Mouse (Mus musculus): ENCODE results near the gene Polr2l. TPM values are rescaled to one million over a fixed set of nuclear protein-coding genes. Genes with fewer than 3 reads are reported as not detected.

Polr2l gene
- polyA plus RNA-seq, 1 experiment from 2014 or later: 93.0 TPM

- H3K36me3 ChIP-seq (replicated peaks; ENCODE audit: control insufficient read depth, insufficient read depth): peaks cover 24% of the 10 kb centered on the region
These were observed 33.2 kb upstream of the Polr2l start for GRCm38 (mm10) chr7:141508160-141508559.

GRCm38 (mm10) chr7:141506278-141506677 is 31.3 kb upstream of the Polr2l start:
- Histone ChIP-seq H3K9ac (no peak overlapping the region), H3K4me3 (replicated peaks; ENCODE audit: low read length) (no peak overlapping the region), H3K9me3 (ENCODE audit: control insufficient read depth, low read length) (no peaks in the 10 kb centered on the region), H3K36me3 (replicated peaks; ENCODE audit: control insufficient read depth, insufficient read depth) (peaks cover 11% of the 10 kb centered on the region), H3K4me1 (replicated peaks; ENCODE audit: control insufficient read depth, insufficient read depth, low read length) (no peaks in the 10 kb centered on the region), H3K27ac (no peak overlapping the region), H3K27me3 (ENCODE audit: control insufficient read depth, insufficient read depth, low read length) (no peaks in the 10 kb centered on the region), H3K4me2 (replicated peaks) (no peak overlapping the region)
- no peak for ATAC-seq (ENCODE audit: low FRiP score)
- no peak for DNase-seq (ENCODE audit: low spot score)
- WGBS: 78% methylated on average over 2 of the region's 2 CpGs

More at GRCm38 (mm10) chr7:141508160-141508559, 33.2 kb upstream of the Polr2l start:
- Histone ChIP-seq H3K9ac (no peak overlapping the region), H3K27me3 (ENCODE audit: control insufficient read depth, insufficient read depth, low read length) (no peaks in the 10 kb centered on the region), H3K4me2 (replicated peaks) (no peak overlapping the region), H3K4me1 (replicated peaks; ENCODE audit: control insufficient read depth, insufficient read depth, low read length) (no peaks in the 10 kb centered on the region), H3K27ac (no peak overlapping the region), H3K4me3 (replicated peaks; ENCODE audit: low read length) (no peak overlapping the region), H3K9me3 (ENCODE audit: control insufficient read depth, low read length) (no peaks in the 10 kb centered on the region)
- DNase-seq (ENCODE audit: low spot score): no peak
- ATAC-seq (ENCODE audit: low FRiP score): no peak

- ATAC-seq (ENCODE audit: low FRiP score): no peak
These were observed 27.6 kb upstream of the Polr2l start for GRCm38 (mm10) chr7:141502556-141502905.

GRCm38 (mm10) chr7:141501820-141502555 is 27.1 kb upstream of the Polr2l start:
- H3K36me3 ChIP-seq (replicated peaks; ENCODE audit: control insufficient read depth, insufficient read depth): peaks cover 24% of the 10 kb centered on the region
- no peak overlapping the region for H3K4me2 ChIP-seq (replicated peaks)
- no peaks in the 10 kb centered on the region for H3K9me3 ChIP-seq (ENCODE audit: control insufficient read depth, low read length)
- 87% methylated on average over 7 of the region's 7 CpGs for whole genome bisulfite sequencing
- no peak overlapping the region for H3K27ac ChIP-seq
- H3K4me1 ChIP-seq (replicated peaks; ENCODE audit: control insufficient read depth, insufficient read depth, low read length): no peaks in the 10 kb centered on the region
- no peak overlapping the region for H3K9ac ChIP-seq
- no peak for DNase-seq (ENCODE audit: low spot score)
- no peak overlapping the region for H3K4me3 ChIP-seq (replicated peaks; ENCODE audit: low read length)
- no peak for ATAC-seq (ENCODE audit: low FRiP score)
- H3K27me3 ChIP-seq (ENCODE audit: control insufficient read depth, insufficient read depth, low read length): no peaks in the 10 kb centered on the region

More at GRCm38 (mm10) chr7:141502556-141502905, 27.6 kb upstream of the Polr2l start:
- H3K4me2 ChIP-seq (replicated peaks): no peak overlapping the region
- H3K27me3 ChIP-seq (ENCODE audit: control insufficient read depth, insufficient read depth, low read length): no peaks in the 10 kb centered on the region
- no peaks in the 10 kb centered on the region for H3K9me3 ChIP-seq (ENCODE audit: control insufficient read depth, low read length)
- 87% methylated on average over 5 of the region's 5 CpGs for WGBS
- no peak overlapping the region for H3K9ac ChIP-seq
- H3K36me3 ChIP-seq (replicated peaks; ENCODE audit: control insufficient read depth, insufficient read depth): peaks cover 24% of the 10 kb centered on the region
- H3K27ac ChIP-seq: no peak overlapping the region
- DNase-seq (ENCODE audit: low spot score): no peak
- no peak overlapping the region for H3K4me3 ChIP-seq (replicated peaks; ENCODE audit: low read length)
- no peaks in the 10 kb centered on the region for H3K4me1 ChIP-seq (replicated peaks; ENCODE audit: control insufficient read depth, insufficient read depth, low read length)

- no peak overlapping the region for H3K27ac ChIP-seq
- 94% methylated on average over 3 of the region's 3 CpGs for WGBS
These were observed 22.7 kb upstream of the Polr2l start for GRCm38 (mm10) chr7:141497600-141497999.

GRCm38 (mm10) chr7:141495940-141496339 is 21.0 kb upstream of the Polr2l start:
- no peaks in the 10 kb centered on the region for H3K9me3 ChIP-seq (ENCODE audit: control insufficient read depth, low read length)
- ATAC-seq (ENCODE audit: low FRiP score) (no peak), DNase-seq (ENCODE audit: low spot score) (no peak)
- no peak overlapping the region for H3K4me2 ChIP-seq (replicated peaks)
- peaks cover 66% of the 10 kb centered on the region for H3K36me3 ChIP-seq (replicated peaks; ENCODE audit: control insufficient read depth, insufficient read depth)
- no peak overlapping the region for H3K9ac ChIP-seq
- H3K27me3 ChIP-seq (ENCODE audit: control insufficient read depth, insufficient read depth, low read length): no peaks in the 10 kb centered on the region
- no peak overlapping the region for H3K27ac ChIP-seq
- no peaks in the 10 kb centered on the region for H3K4me1 ChIP-seq (replicated peaks; ENCODE audit: control insufficient read depth, insufficient read depth, low read length)
- H3K4me3 ChIP-seq (replicated peaks; ENCODE audit: low read length): no peak overlapping the region
- WGBS: 89% methylated on average over 4 of the region's 4 CpGs

More at GRCm38 (mm10) chr7:141497600-141497999, 22.7 kb upstream of the Polr2l start:
- H3K9me3 ChIP-seq (ENCODE audit: control insufficient read depth, low read length): no peaks in the 10 kb centered on the region
- H3K4me2 ChIP-seq (replicated peaks): no peak overlapping the region
- peaks cover 57% of the 10 kb centered on the region for H3K36me3 ChIP-seq (replicated peaks; ENCODE audit: control insufficient read depth, insufficient read depth)
- H3K4me1 ChIP-seq (replicated peaks; ENCODE audit: control insufficient read depth, insufficient read depth, low read length): no peaks in the 10 kb centered on the region
- no peak overlapping the region for H3K9ac ChIP-seq
- no peaks in the 10 kb centered on the region for H3K27me3 ChIP-seq (ENCODE audit: control insufficient read depth, insufficient read depth, low read length)
- ATAC-seq (ENCODE audit: low FRiP score): no peak
- DNase-seq (ENCODE audit: low spot score): no peak
- H3K4me3 ChIP-seq (replicated peaks; ENCODE audit: low read length): no peak overlapping the region

GRCm38 (mm10) chr7:141495379-141495778 is 20.4 kb upstream of the Polr2l start:
- Histone ChIP-seq H3K4me2 (replicated peaks) (no peak overlapping the region), H3K27ac (no peak overlapping the region), H3K36me3 (replicated peaks; ENCODE audit: control insufficient read depth, insufficient read depth) (peaks cover 63% of the 10 kb centered on the region), H3K27me3 (ENCODE audit: control insufficient read depth, insufficient read depth, low read length) (no peaks in the 10 kb centered on the region), H3K4me1 (replicated peaks; ENCODE audit: control insufficient read depth, insufficient read depth, low read length) (no peaks in the 10 kb centered on the region), H3K9ac (no peak overlapping the region), H3K9me3 (ENCODE audit: control insufficient read depth, low read length) (no peaks in the 10 kb centered on the region), H3K4me3 (replicated peaks; ENCODE audit: low read length) (no peak overlapping the region)
- ATAC-seq (ENCODE audit: low FRiP score) (no peak), DNase-seq (ENCODE audit: low spot score) (no peak)
- 96% methylated on average over 2 of the region's 2 CpGs for WGBS

- Histone ChIP-seq H3K4me3 (replicated peaks; ENCODE audit: low read length) (no peak overlapping the region), H3K27me3 (ENCODE audit: control insufficient read depth, insufficient read depth, low read length) (no peaks in the 10 kb centered on the region), H3K27ac (no peak overlapping the region), H3K9me3 (ENCODE audit: control insufficient read depth, low read length) (no peaks in the 10 kb centered on the region), H3K9ac (no peak overlapping the region), H3K4me2 (replicated peaks) (no peak overlapping the region), H3K36me3 (replicated peaks; ENCODE audit: control insufficient read depth, insufficient read depth) (peaks cover 49% of the 10 kb centered on the region), H3K4me1 (replicated peaks; ENCODE audit: control insufficient read depth, insufficient read depth, low read length) (no peaks in the 10 kb centered on the region)
- 91% methylated on average over 1 of the region's 1 CpGs for WGBS
- no peak for DNase-seq (ENCODE audit: low spot score)
- ATAC-seq (ENCODE audit: low FRiP score): no peak
These were observed 18.8 kb upstream of the Polr2l start for GRCm38 (mm10) chr7:141493729-141494128.

- H3K36me3 ChIP-seq (replicated peaks; ENCODE audit: control insufficient read depth, insufficient read depth): peaks cover 42% of the 10 kb centered on the region
These were observed 17.8 kb upstream of the Polr2l start for GRCm38 (mm10) chr7:141492738-141493137.

More at GRCm38 (mm10) chr7:141492738-141493137, 17.8 kb upstream of the Polr2l start:
- DNase-seq (ENCODE audit: low spot score) (no peak), ATAC-seq (ENCODE audit: low FRiP score) (no peak)
- no peaks in the 10 kb centered on the region for H3K27me3 ChIP-seq (ENCODE audit: control insufficient read depth, insufficient read depth, low read length)
- no peaks in the 10 kb centered on the region; the same call in 1 of the 2 replicates for H3K4me1 ChIP-seq (replicated peaks; ENCODE audit: control insufficient read depth, insufficient read depth, low read length)
- H3K4me3 ChIP-seq (replicated peaks; ENCODE audit: low read length): no peak overlapping the region
- H3K27ac ChIP-seq: no peak overlapping the region
- 87% methylated on average over 5 of the region's 5 CpGs for WGBS
- H3K4me2 ChIP-seq (replicated peaks): no peak overlapping the region
- H3K9me3 ChIP-seq (ENCODE audit: control insufficient read depth, low read length): no peaks in the 10 kb centered on the region
- H3K9ac ChIP-seq: no peak overlapping the region

Data from hindbrain, embryonic 14.5 days (tissue).